Mouse (Mus musculus) spleen, adult 2 months (tissue): ENCODE measurements around the gene Ddn.

Experiments
- CTCF ChIP-seq: fragments of 200-500 bp; IDR thresholded peaks from 2 replicates; pipeline ENCODE4 v1.5.1; 2011; ENCODE audit warnings: mild to moderate bottlenecking, inconsistent platforms; ENCODE audit not compliant: insufficient read depth, insufficient read length, insufficient replicate concordance; ENCODE audit errors: extremely low read depth
- POLR2A ChIP-seq: fragments of 200-500 bp; IDR thresholded peaks from 2 replicates; pipeline ENCODE4 v1.6.1; 2011; ENCODE audit warnings: low read depth, low read length, inconsistent platforms

GRCm38 (mm10) chr15:98820937-98821336 is 11.6 kb upstream of the Ddn start:
- TF ChIP-seq POLR2A: no peak
- no peak for TF ChIP-seq CTCF
